Mouse (Mus musculus): ENCODE measurements at regions not wholly inside any gene's neighbourhood (a gene's known extent, or its start where the extent isn't known, plus 50 kb on each side); places are given as distances from the start of the nearest gene placed in this dataset.

GRCm38 (mm10) chr17:83138493-83139417, 76.3 kb upstream of the Pkdcc start:
- no peak for DNase-seq

- DNase-seq = no peak
These were observed 66.6 kb upstream of the Pkdcc start for GRCm38 (mm10) chr17:83148371-83148929.

DNA sequence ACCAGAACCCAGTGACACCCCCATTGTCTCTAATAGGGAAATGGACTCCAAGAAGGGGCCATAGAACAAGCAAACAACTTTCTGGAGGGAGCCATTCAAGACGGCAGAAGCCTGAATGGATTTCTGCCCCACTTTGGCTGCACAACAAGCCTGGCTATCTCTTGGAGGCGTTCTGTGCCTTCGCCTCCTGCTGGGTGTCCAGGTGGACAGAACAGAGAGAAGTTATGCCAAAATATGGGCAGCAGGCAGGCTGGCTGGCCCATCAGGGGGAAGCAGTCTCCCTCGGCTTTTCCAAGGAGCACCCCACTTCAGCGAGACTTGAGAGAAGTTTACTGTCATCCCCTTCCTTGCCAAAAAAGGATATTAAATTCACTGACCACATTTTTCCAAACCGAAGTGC, 65.8 kb upstream of the Pkdcc start:
- DNase-seq = no peak

GRCm38 (mm10) chr17:83155106-83155505, 60.0 kb upstream of the Pkdcc start:
- no peak for DNase-seq

DNA sequence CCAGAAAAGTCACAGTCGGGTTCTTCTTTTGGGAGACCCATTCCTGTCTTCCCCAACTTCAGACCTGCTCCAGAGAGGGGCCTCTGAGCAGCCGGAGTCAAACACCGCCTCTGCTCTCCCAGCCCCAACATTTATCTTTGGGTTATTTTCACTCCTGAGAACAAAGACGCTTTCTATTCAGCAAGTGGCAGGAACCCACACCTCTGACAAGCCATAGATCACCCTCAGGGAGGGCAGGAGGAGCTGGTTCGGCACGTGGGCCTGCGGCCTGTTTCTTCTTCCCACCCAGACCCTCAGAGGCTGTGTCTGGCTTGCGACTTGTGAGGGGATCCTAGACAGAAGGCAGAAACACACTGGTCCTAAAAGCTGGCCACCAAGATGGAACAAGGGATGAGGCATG, 58.4 kb upstream of the Pkdcc start:
- no peak for DNase-seq

GRCm38 (mm10) chr17:83158053-83158452, 57.0 kb upstream of the Pkdcc start:
- no peak for DNase-seq

DNA sequence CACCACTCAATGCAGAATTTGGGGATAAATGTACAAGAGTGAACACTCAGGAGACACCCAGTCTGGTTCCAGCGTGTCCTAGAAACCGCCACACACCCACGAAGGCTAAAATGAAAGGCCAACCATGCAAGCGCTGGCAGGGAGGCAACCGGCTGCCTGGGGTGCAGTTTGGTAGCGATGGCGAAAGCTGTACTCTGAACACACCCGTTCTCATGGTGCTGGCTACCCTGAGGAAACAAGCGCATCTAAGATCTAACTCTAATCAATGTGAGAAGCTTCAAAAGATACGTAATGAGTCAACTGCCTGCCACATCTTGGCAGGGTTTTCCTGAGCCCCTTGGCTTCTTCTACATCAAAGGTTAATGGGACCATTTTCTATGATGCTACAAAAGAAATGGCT, 56.4 kb upstream of the Pkdcc start:
- DNase-seq = no peak

GRCm38 (mm10) chr17:83159634-83160033, 55.5 kb upstream of the Pkdcc start:
- DNase-seq = no peak

- peak; percentile 74 for DNase-seq
These were observed 54.8 kb upstream of the Pkdcc start for GRCm38 (mm10) chr17:83160296-83160695.

GRCm38 (mm10) chr17:83161731-83162130, 53.4 kb upstream of the Pkdcc start:
- DNase-seq = no peak

DNA sequence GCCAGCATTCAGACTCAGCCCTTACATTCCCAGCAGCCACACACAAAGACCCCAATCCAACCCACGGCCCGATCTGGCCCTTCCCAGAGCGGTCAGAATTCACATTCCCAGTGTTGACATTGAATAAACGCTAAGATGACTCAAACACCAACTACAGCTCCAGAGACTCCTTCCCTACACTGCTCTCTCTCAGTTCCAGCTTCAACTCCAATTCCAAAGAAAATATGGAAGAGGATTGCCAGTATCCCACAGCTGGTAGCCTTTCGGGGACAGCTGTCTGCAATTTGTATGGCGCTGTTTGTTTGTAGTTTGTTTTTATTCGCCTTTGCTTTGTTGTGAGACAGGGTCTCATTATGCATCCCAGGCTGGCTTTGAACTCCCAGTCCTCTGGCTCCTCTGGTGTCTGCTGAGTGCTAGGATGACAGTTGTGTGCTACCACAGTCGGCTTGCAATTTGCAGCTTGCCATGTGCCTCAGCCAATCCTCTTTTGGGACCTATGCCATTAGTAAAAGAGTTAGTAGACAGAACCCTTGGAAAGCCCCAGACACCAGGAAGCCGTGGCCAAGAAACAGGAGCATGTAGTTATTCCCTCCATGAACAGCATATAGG, 51.0 kb upstream of the Pkdcc start:
- DNase-seq = no peak

- no peak for DNase-seq
These were observed 50.4 kb upstream of the Pkdcc start for GRCm38 (mm10) chr17:83164728-83165127.

- DNase-seq = no peak
These were observed 50.0 kb upstream of the Pkdcc start for GRCm38 (mm10) chr17:83165140-83165539.

Measured in retina, postnatal 1 day (tissue).